Mouse (Mus musculus) CD8-positive naive resting alpha-beta T cell, adult 57 days (primary cell): Measurements from ENCODE around the gene Tmem266. TPM values are rescaled to one million over a fixed set of nuclear protein-coding genes. Genes with fewer than 3 reads are reported as not detected.

ENCODE experiments used
- total RNA-seq: library from RNA; stranded (reverse); gene quantifications from one replicate; pipeline ENCODE4 v1.2.4, GENCODE M21; 2023

Gene Tmem266
- not detected for total RNA-seq

DNA sequence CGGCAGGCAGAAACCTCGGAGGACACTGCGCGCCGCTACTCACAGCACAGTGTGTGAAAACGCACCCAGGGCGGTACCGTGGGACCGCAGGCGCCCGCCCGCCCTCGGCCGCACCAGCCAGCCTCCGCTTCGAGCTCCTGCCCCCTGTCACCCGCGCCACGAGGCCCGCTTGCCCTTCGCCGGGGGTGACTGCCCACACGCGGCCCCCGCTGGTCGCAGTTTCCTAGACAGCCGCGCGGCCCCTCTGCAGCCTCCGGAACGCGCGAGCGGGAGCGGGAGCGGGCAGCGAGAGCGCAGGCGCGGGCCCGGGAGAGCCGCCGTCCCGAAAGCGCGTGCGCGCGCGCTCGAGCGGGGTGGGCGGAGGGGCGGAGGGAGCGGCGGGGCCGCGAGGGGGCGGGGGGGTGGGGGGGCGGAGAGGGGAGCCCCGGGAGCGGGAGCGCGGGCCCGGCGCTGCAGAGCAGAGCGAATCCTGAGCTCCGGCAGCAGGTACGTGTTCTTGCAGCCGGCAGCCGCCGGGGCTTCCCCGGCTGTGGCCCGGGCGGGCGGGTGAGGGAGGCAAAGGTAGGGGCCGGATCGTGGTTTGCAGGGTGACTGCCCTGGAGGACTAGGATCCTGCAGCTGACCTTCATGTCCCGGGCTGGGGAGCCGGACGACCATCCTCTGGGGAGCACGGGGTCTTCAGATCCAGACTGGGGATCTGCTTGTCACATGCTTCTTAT is at the start of gene Tmem266, which contains the start of gene Nrg4:
Gene Tmem266, plus strand, starts transcription at position 399 of the 719 bp plus-strand sequence.
Gene Nrg4, minus strand, starts transcription at position 330 of the 719 bp plus-strand sequence.

Other genes with a start within 250 kb of the Tmem266 start
- gene Ube2q2, start 178.1 kb upstream of the Tmem266 start, total RNA-seq: 25.6 TPM
- gene Fbxo22, start 118.0 kb upstream of the Tmem266 start, total RNA-seq: 37.5 TPM
- not detected for gene Nrg4, start 69 bp upstream of the Tmem266 start, total RNA-seq
- gene Etfa, start 185.3 kb downstream of the Tmem266 start, total RNA-seq: 41.0 TPM
- not detected for gene Isl2, start 211.8 kb downstream of the Tmem266 start, total RNA-seq